Mouse (Mus musculus) heart, adult 11 months (tissue): ENCODE measurements around the gene Vmn1r181.
"Not testable (repeated sequence)": the region's sequence is repeated elsewhere in the genome, so short reads cannot be mapped to it uniquely, and the experiment has no call there.

Experiments
- DNase-seq: peaks from one replicate; pipeline ENCODE4 v3.0.0; 2022

The Vmn1r181 gene

GRCm38 (mm10) chr7:23974315-23974714 lies at the start of gene Vmn1r181:
Vmn1r181 (plus strand) TSS chr7:23974615.
- DNase-seq: not testable (repeated sequence)

- DNase-seq: no peak
Measured at GRCm38 (mm10) chr7:23926678-23927077, 47.7 kb upstream of the Vmn1r181 start, which contains the start of gene Vmn1r179. Vmn1r179 (plus strand) TSS chr7:23926978.

GRCm38 (mm10) chr7:23950332-23950731 lies 24.1 kb upstream of the Vmn1r181 start, which contains the start of gene Vmn1r180:
Vmn1r180 (plus strand) TSS chr7:23950632.
- no peak for DNase-seq

GRCm38 (mm10) chr7:23968044-23968443 lies 6.4 kb upstream of the Vmn1r181 start:
- not testable (repeated sequence) for DNase-seq

GRCm38 (mm10) chr7:24001391-24001790 lies 27.0 kb downstream of the Vmn1r181 start, which contains the start of gene V1rd19:
V1rd19 (plus strand) TSS chr7:24001691.
- DNase-seq: no peak
